Mouse (Mus musculus) megakaryocyte progenitor cell, adult 5-6 weeks (primary cell): ENCODE measurements around the gene Rundc1. TPM values are rescaled to one million over a fixed set of nuclear protein-coding genes. Genes with fewer than 3 reads are reported as not detected.

ENCODE experiments used
- total RNA-seq, 2 experiments: library from RNA; stranded (forward) in 1 of 2; stranded (reverse) in 1 of 2; fragments of 157-497, 149-512 nt in 1 of 2; fragments of 200-1000 nt in 1 of 2; gene quantifications; 2 replicates each; pipeline versions ENCODE4 v1.2.3 to v1.2.4; 2015 to 2017

Rundc1 gene
- total RNA-seq, 2 experiments from 2014 or later = 4.1 to 4.7 TPM

Other genes with a start within 250 kb of the Rundc1 start
- gene Ccr10, start 249.6 kb upstream of the Rundc1 start, total RNA-seq (2015) = not detected in 2 replicates
- gene Ccr10, start 249.6 kb upstream of the Rundc1 start, total RNA-seq (2017) = 0.41 TPM in 1 of 2 replicates, not detected in the other
- gene Ezh1, start 198.6 kb upstream of the Rundc1 start, total RNA-seq (2015) = 13.8 and 15.8 TPM in 2 replicates
- gene Ezh1, start 198.6 kb upstream of the Rundc1 start, total RNA-seq (2017) = 13.2 and 15.8 TPM in 2 replicates
- 0.88 TPM in 1 of 2 replicates, not detected in the other for gene Ramp2, start 179.1 kb upstream of the Rundc1 start, total RNA-seq (2015)
- gene Ramp2, start 179.1 kb upstream of the Rundc1 start, total RNA-seq (2017) = 1.9 TPM in 1 of 2 replicates, not detected in the other
- 261 and 263 TPM in 2 replicates for gene Vps25, start 171.4 kb upstream of the Rundc1 start, total RNA-seq (2015)
- gene Vps25, start 171.4 kb upstream of the Rundc1 start, total RNA-seq (2017) = 70.4 and 86.9 TPM in 2 replicates
- gene Wnk4, start 164.5 kb upstream of the Rundc1 start, total RNA-seq (2015) = not detected in 2 replicates
- not detected in 2 replicates for gene Wnk4, start 164.5 kb upstream of the Rundc1 start, total RNA-seq (2017)
- gene Cntd1, start 146.1 kb upstream of the Rundc1 start, total RNA-seq (2015) = 1.1 and 2.0 TPM in 2 replicates
- gene Cntd1, start 146.1 kb upstream of the Rundc1 start, total RNA-seq (2017) = 1.2 and 1.3 TPM in 2 replicates
- gene Coa3, start 146.0 kb upstream of the Rundc1 start, total RNA-seq (2015) = 74.0 and 91.0 TPM in 2 replicates
- gene Coa3, start 146.0 kb upstream of the Rundc1 start, total RNA-seq (2017) = 43.7 and 47.8 TPM in 2 replicates
- 49.8 and 61.2 TPM in 2 replicates for gene Becn1, start 122.8 kb upstream of the Rundc1 start, total RNA-seq (2015)
- 161 and 166 TPM in 2 replicates for gene Becn1, start 122.8 kb upstream of the Rundc1 start, total RNA-seq (2017)
- gene Psme3, start 108.9 kb upstream of the Rundc1 start, total RNA-seq (2015) = 208 and 220 TPM in 2 replicates
- gene Psme3, start 108.9 kb upstream of the Rundc1 start, total RNA-seq (2017) = 116 and 120 TPM in 2 replicates
- gene Aoc2, start 100.0 kb upstream of the Rundc1 start, total RNA-seq (2015) = 1.5 and 2.0 TPM in 2 replicates
- 0.75 and 1.6 TPM in 2 replicates for gene Aoc2, start 100.0 kb upstream of the Rundc1 start, total RNA-seq (2017)
- 0.15 and 0.29 TPM in 2 replicates for gene Aoc3, start 94.5 kb upstream of the Rundc1 start, total RNA-seq (2015)
- not detected in 2 replicates for gene Aoc3, start 94.5 kb upstream of the Rundc1 start, total RNA-seq (2017)
- not detected in 2 replicates for gene G6pc, start 57.5 kb upstream of the Rundc1 start, total RNA-seq (2015)
- gene G6pc, start 57.5 kb upstream of the Rundc1 start, total RNA-seq (2017) = not detected in 2 replicates
- gene Aarsd1, start 7.5 kb upstream of the Rundc1 start, total RNA-seq (2015) = 41.4 and 52.1 TPM in 2 replicates
- gene Aarsd1, start 7.5 kb upstream of the Rundc1 start, total RNA-seq (2017) = 77.8 and 79.3 TPM in 2 replicates
- gene Gm27029, start 289 bp upstream of the Rundc1 start, total RNA-seq (2015) = 3.9 and 5.4 TPM in 2 replicates
- 0.25 and 1.6 TPM in 2 replicates for gene Gm27029, start 289 bp upstream of the Rundc1 start, total RNA-seq (2017)
- 0.17 and 0.42 TPM in 2 replicates for gene Ptges3l, start 248 bp downstream of the Rundc1 start, total RNA-seq (2015)
- gene Ptges3l, start 248 bp downstream of the Rundc1 start, total RNA-seq (2017) = 0.71 and 4.1 TPM in 2 replicates
- 500 and 587 TPM in 2 replicates for gene Rpl27, start 17.2 kb downstream of the Rundc1 start, total RNA-seq (2015)
- 3,389 and 3,728 TPM in 2 replicates for gene Rpl27, start 17.2 kb downstream of the Rundc1 start, total RNA-seq (2017)
- 27.2 and 31.7 TPM in 2 replicates for gene Ifi35, start 23.3 kb downstream of the Rundc1 start, total RNA-seq (2015)
- 31.1 and 32.6 TPM in 2 replicates for gene Ifi35, start 23.3 kb downstream of the Rundc1 start, total RNA-seq (2017)
- 2.0 and 3.9 TPM in 2 replicates for gene Rnd2, start 39.9 kb downstream of the Rundc1 start, total RNA-seq (2015)
- 1.00 and 3.9 TPM in 2 replicates for gene Rnd2, start 39.9 kb downstream of the Rundc1 start, total RNA-seq (2017)
- 83.6 and 92.8 TPM in 2 replicates for gene Vat1, start 41.1 kb downstream of the Rundc1 start, total RNA-seq (2015)
- 47.9 and 50.0 TPM in 2 replicates for gene Vat1, start 41.1 kb downstream of the Rundc1 start, total RNA-seq (2017)
- 25.1 and 31.4 TPM in 2 replicates for gene Brca1, start 126.9 kb downstream of the Rundc1 start, total RNA-seq (2015)
- gene Brca1, start 126.9 kb downstream of the Rundc1 start, total RNA-seq (2017) = 36.0 and 47.2 TPM in 2 replicates
- gene Nbr1, start 127.1 kb downstream of the Rundc1 start, total RNA-seq (2015) = 28.1 and 33.7 TPM in 2 replicates
- gene Nbr1, start 127.1 kb downstream of the Rundc1 start, total RNA-seq (2017) = 40.9 and 46.7 TPM in 2 replicates
- gene Tmem106a, start 157.2 kb downstream of the Rundc1 start, total RNA-seq (2015) = 2.7 and 3.7 TPM in 2 replicates
- 1.2 and 5.0 TPM in 2 replicates for gene Tmem106a, start 157.2 kb downstream of the Rundc1 start, total RNA-seq (2017)
- gene Gm11634, start 174.2 kb downstream of the Rundc1 start, total RNA-seq (2015) = not detected in 2 replicates
- gene Gm11634, start 174.2 kb downstream of the Rundc1 start, total RNA-seq (2017) = not detected in 2 replicates
- 9.8 and 12.7 TPM in 2 replicates for gene Rdm1, start 202.1 kb downstream of the Rundc1 start, total RNA-seq (2015)
- 13.2 and 13.7 TPM in 2 replicates for gene Rdm1, start 202.1 kb downstream of the Rundc1 start, total RNA-seq (2017)
- gene Arl4d, start 240.5 kb downstream of the Rundc1 start, total RNA-seq (2015) = 1.1 and 1.9 TPM in 2 replicates
- 0.75 and 1.0 TPM in 2 replicates for gene Arl4d, start 240.5 kb downstream of the Rundc1 start, total RNA-seq (2017)